Mouse (Mus musculus): ENCODE data around the gene Fcer1g.

The Fcer1g gene

GRCm38 (mm10) chr1:171221281-171222193, 12.6 kb downstream of the Fcer1g start:
- in situ Hi-C loops (cut with MboI; ENCODE audit: low sequenced_read_pairs) = loop anchor here (5.0 kb wide), 1 partner anchor 89 kb away; no protein-coding TSS in a partner anchor

- in situ Hi-C loops (cut with MboI; ENCODE audit: low sequenced_read_pairs) = loop anchor here (5.0 kb wide), 1 partner anchor 89 kb away; no protein-coding TSS in a partner anchor
Observed at GRCm38 (mm10) chr1:171220871-171221270, 13.3 kb downstream of the Fcer1g start.

- in situ Hi-C loops (cut with MboI; ENCODE audit: low sequenced_read_pairs) = no loop called here
Observed at GRCm38 (mm10) chr1:171216241-171216955, 17.8 kb downstream of the Fcer1g start.

GRCm38 (mm10) chr1:171213801-171214496, 20.2 kb downstream of the Fcer1g start, which contains the start of gene Nr1i3:
Nr1i3 (plus strand) TSS chr1:171213970.
- in situ Hi-C loops (cut with MboI; ENCODE audit: low sequenced_read_pairs) = no loop called here

- in situ Hi-C loops (cut with MboI; ENCODE audit: low sequenced_read_pairs) = no loop called here
Observed at GRCm38 (mm10) chr1:171212854-171213253, 21.3 kb downstream of the Fcer1g start.

GRCm38 (mm10) chr1:171209409-171209808, 24.8 kb downstream of the Fcer1g start:
- in situ Hi-C loops (cut with MboI; ENCODE audit: low sequenced_read_pairs) = no loop called here

- in situ Hi-C loops (cut with MboI; ENCODE audit: low sequenced_read_pairs) = no loop called here
Observed at GRCm38 (mm10) chr1:171205704-171206493, 28.3 kb downstream of the Fcer1g start.

GRCm38 (mm10) chr1:171204249-171204644, 29.9 kb downstream of the Fcer1g start:
- in situ Hi-C loops (cut with MboI; ENCODE audit: low sequenced_read_pairs) = no loop called here

GRCm38 (mm10) chr1:171203471-171204248, 30.5 kb downstream of the Fcer1g start:
- in situ Hi-C loops (cut with MboI; ENCODE audit: low sequenced_read_pairs) = no loop called here

- in situ Hi-C loops (cut with MboI; ENCODE audit: low sequenced_read_pairs) = no loop called here
Observed at GRCm38 (mm10) chr1:171200769-171201168, 33.4 kb downstream of the Fcer1g start.

GRCm38 (mm10) chr1:171199532-171199931, 34.6 kb downstream of the Fcer1g start:
- in situ Hi-C loops (cut with MboI; ENCODE audit: low sequenced_read_pairs) = no loop called here

GRCm38 (mm10) chr1:171195887-171196397, 38.2 kb downstream of the Fcer1g start, which contains the start of gene Pcp4l1:
Pcp4l1 (minus strand) TSS chr1:171196268.
- in situ Hi-C loops (cut with MboI; ENCODE audit: low sequenced_read_pairs) = no loop called here

GRCm38 (mm10) chr1:171195046-171195822, 38.9 kb downstream of the Fcer1g start:
- in situ Hi-C loops (cut with MboI; ENCODE audit: low sequenced_read_pairs) = no loop called here

GRCm38 (mm10) chr1:171193911-171194830, 40.0 kb downstream of the Fcer1g start:
- in situ Hi-C loops (cut with MboI; ENCODE audit: low sequenced_read_pairs) = no loop called here

GRCm38 (mm10) chr1:171193093-171193840, 40.9 kb downstream of the Fcer1g start:
- in situ Hi-C loops (cut with MboI; ENCODE audit: low sequenced_read_pairs) = no loop called here

- in situ Hi-C loops (cut with MboI; ENCODE audit: low sequenced_read_pairs) = no loop called here
Observed at GRCm38 (mm10) chr1:171192283-171192682, 41.9 kb downstream of the Fcer1g start.

- in situ Hi-C loops (cut with MboI; ENCODE audit: low sequenced_read_pairs) = no loop called here
Observed at GRCm38 (mm10) chr1:171190832-171191231, 43.3 kb downstream of the Fcer1g start.

Data from CH12F3 (cell line).